Mouse (Mus musculus) liver, embryonic 14.5 days (tissue): ENCODE results near the gene Lhb. TPM values are rescaled to one million over a fixed set of nuclear protein-coding genes. Genes with fewer than 3 reads are reported as not detected.
A peak's percentile ranks its signal among the peaks of the same experiment; 100 is the strongest.

Experiments used
- ATAC-seq: fragments of 200-750 bp; cut with Nextera tagmentation; 2 replicates; pipeline ENCODE4 v1.8.0; 2017; ENCODE audit warnings: moderate number of reproducible peaks, mild to moderate bottlenecking, moderate library complexity; ENCODE audit not compliant: insufficient read depth
- DNase-seq, 3 experiments: peaks; one replicate each; pipeline ENCODE4 v3.0.0-alpha.2; 2012 to 2013; ENCODE audit warnings: low read depth in 3 of 3, low spot score in 3 of 3
- H3K27ac ChIP-seq: fragments of 300-500 bp; sonication (generic); 2 replicates; pipeline ENCODE4 v1.5.1; 2014; ENCODE audit warnings: moderate library complexity, mild to moderate bottlenecking, control low read depth, inconsistent platforms
- H3K27me3 ChIP-seq: fragments of 300-500 bp; sonication (generic); 2 replicates; pipeline ENCODE4 v1.6.1; 2014; ENCODE audit warnings: mild to moderate bottlenecking, low read length, moderate library complexity; ENCODE audit not compliant: control insufficient read depth, insufficient read depth
- H3K36me3 ChIP-seq: fragments of 300-500 bp; sonication (generic); replicated peaks from 2 replicates; pipeline ENCODE4 v1.6.1; 2014; ENCODE audit warnings: low read depth; ENCODE audit not compliant: control insufficient read depth, insufficient read depth
- H3K4me1 ChIP-seq, 2 experiments: fragments of 200-500 bp in 1 of 2; fragments of 300-500 bp in 1 of 2; sonication (generic) in 1 of 2; replicated peaks; 2 replicates each; pipeline ENCODE4 v1.6.1; 2012 to 2014; ENCODE audit warnings: antibody characterized with exemption in 1 of 2, inconsistent platforms in 1 of 2, low read length in 1 of 2; ENCODE audit not compliant: control insufficient read depth in 2 of 2, insufficient read depth in 2 of 2
- H3K4me2 ChIP-seq: fragments of 300-500 bp; sonication (generic); 2 replicates; pipeline ENCODE4 v1.6.1; 2014; ENCODE audit warnings: low read depth, mild to moderate bottlenecking, control low read depth, moderate library complexity
- H3K4me3 ChIP-seq, 2 experiments: fragments of 200-500 bp in 1 of 2; fragments of 300-500 bp in 1 of 2; sonication (generic) in 1 of 2; 2 replicates each; pipeline ENCODE4 v1.5.1; 2012 to 2014; ENCODE audit warnings: low read depth in 2 of 2, low read length in 2 of 2, mild to moderate bottlenecking in 2 of 2, control low read depth in 1 of 2, inconsistent platforms in 1 of 2, moderate library complexity in 1 of 2; ENCODE audit not compliant: insufficient read depth in 1 of 2
- H3K9ac ChIP-seq: fragments of 300-500 bp; sonication (generic); replicated peaks from 2 replicates; pipeline ENCODE4 v1.6.1; 2014; ENCODE audit warnings: mild to moderate bottlenecking, control low read depth, moderate library complexity
- H3K9me3 ChIP-seq: fragments of 300-500 bp; sonication (generic); 2 replicates; pipeline ENCODE4 v1.6.1; 2016; ENCODE audit warnings: low read length, mixed read lengths; ENCODE audit not compliant: control insufficient read depth
- CTCF ChIP-seq: IDR thresholded peaks from 2 replicates; pipeline ENCODE4 v1.5.1; 2016; ENCODE audit warnings: antibody characterized with exemption, low read depth, control low read depth
- EP300 ChIP-seq: IDR thresholded peaks from 2 replicates; pipeline ENCODE4 v1.6.1; 2016; ENCODE audit warnings: antibody characterized with exemption, low read depth
- WGBS: fragments of 180-500 bp; shearing (Covaris S2); extraction: QIAGEN DNeasy Blood & Tissue Kit; methylation state at CpG from one replicate; pipeline ENCODE4 v1.1.7; 2014; ENCODE audit not compliant: insufficient replicate concordance; 5-methylcytosine and 5-hydroxymethylcytosine counted together
- polyA plus RNA-seq, 2 experiments: library from polyadenylated mRNA; depleted of rRNA in 1 of 2; stranded (reverse) in 1 of 2; unstranded in 1 of 2; fragments of >200 nt; fragmentation: Nextera tagmentation in 1 of 2; extraction: Ambion mirVana in 1 of 2; gene quantifications; 2 replicates each; pipeline versions ENCODE4 v1.2.1 to v1.2.3; 2012 to 2014

Gene Lhb
- polyA plus RNA-seq, 2 experiments: not detected

DNA sequence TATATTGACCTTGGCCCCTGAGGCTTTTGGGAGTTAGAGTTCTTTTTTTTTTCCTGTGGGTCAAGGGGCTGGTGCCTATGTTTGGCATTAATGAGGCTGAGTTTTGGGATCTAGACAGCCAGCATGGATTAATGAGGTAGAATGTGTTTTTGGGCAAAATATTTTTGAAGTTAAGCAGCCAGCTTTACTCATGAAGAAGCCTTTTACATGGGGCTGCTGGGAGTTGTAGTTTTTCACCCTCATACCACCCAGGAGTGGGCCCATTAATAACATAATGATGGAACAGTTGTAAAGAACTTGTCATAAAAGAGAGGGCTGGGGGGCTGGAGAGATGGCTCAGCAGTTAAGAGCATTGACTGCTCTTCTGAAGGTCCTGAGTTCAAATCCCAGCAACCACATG, 26.0 kb downstream of the Lhb start:
- Histone ChIP-seq H3K27ac (no peak overlapping the region), H3K27me3 (no peaks in the 10 kb centered on the region), H3K9ac (no peak overlapping the region), H3K4me1 (peaks cover 2 to 13% of the 10 kb centered on the region in 2 experiments), H3K4me3 (no peak overlapping the region), H3K9me3 (no peaks in the 10 kb centered on the region), H3K36me3 (no peaks in the 10 kb centered on the region), H3K4me2 (no peak overlapping the region)
- no peak for TF ChIP-seq EP300
- no peak for TF ChIP-seq CTCF
- ATAC-seq (no peak), DNase-seq (no peak)

DNA sequence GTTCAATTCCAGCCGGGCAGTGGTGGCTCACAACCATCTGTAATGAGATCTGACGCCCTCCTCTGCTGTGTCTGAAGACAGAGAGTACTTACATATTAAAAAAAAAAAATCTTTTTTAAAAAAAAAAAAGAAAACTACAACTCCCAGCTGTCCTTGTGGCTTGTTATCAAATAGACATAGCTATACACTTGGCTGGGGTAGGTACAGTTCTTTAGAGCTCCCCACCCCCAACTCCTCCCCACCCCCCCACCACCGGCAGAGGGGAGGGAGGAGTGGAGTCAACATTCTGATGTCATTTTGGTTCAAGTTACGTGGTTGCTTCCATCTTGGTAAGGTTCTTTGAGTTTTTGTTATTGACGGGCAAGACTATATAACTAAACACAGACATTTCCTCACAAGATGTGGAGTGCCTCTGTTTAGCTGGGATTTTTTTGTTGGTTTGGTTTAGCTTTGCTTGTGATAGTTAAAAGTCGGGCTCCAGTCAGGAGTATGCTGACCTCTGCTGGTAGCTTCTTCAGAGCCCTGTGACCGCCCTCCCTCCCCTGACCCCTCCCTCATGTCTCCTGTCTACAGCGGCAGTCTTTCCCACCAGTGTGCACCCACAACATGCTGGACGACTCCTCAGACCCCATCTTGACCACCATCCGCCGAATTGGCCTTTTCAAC, 26.8 kb downstream of the Lhb start:
- Histone ChIP-seq H3K4me2 (peak overlapping the region; percentile 33), H3K4me3 (peak overlapping the region in 1 of 2 experiments; percentile 48; a peak in 3 of 4 replicates), H3K27ac (no peak overlapping the region), H3K4me1 (peaks cover 6 to 13% of the 10 kb centered on the region in 2 experiments), H3K27me3 (no peaks in the 10 kb centered on the region), H3K36me3 (no peaks in the 10 kb centered on the region), H3K9ac (no peak overlapping the region), H3K9me3 (no peaks in the 10 kb centered on the region)
- WGBS: 23% methylated on average over 11 of the region's 11 CpGs
- ATAC-seq: peak; percentile 51; the same call in 1 of the 2 replicates
- TF ChIP-seq CTCF (peak; percentile 78), EP300 (no peak)
- no peak for DNase-seq

GRCm38 (mm10) chr7:45449974-45450373, 29.4 kb downstream of the Lhb start:
- TF ChIP-seq EP300 (no peak), CTCF (no peak)
- no peak overlapping the region for H3K4me2 ChIP-seq
- ATAC-seq: no peak

DNA sequence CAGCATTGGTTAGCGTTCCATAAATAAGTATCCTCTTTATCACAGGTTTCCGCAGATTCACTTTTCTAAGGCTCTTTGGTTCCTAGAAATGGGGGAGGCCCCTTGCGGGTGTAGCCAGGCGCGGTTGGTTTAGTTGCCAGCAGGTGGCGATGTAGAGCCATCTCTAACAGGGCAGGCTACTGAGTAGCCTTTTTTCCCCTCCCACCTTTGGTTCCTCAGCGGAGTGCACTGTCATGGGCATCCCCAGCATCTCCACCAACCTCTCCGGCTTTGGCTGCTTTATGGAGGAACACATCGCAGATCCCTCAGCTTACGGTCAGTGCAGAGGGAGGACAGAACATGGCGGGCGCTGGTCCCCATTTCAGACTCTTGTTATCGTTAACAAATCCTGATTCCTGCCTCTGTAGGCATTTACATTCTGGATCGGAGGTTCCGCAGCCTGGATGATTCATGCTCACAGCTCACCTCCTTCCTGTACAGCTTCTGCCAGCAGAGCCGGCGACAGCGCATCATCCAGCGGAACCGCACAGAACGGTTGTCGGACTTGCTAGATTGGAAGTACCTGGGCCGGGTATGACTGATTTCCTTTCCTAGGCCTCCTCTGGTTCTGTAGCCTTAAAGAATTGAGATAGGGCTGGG, 30.8 kb downstream of the Lhb start:
- Histone ChIP-seq H3K9ac (no peak overlapping the region), H3K27me3 (no peaks in the 10 kb centered on the region), H3K4me3 (no peak overlapping the region), H3K9me3 (no peaks in the 10 kb centered on the region), H3K4me1 (peaks cover 6 to 9% of the 10 kb centered on the region in 2 experiments), H3K27ac (no peak overlapping the region), H3K36me3 (no peaks in the 10 kb centered on the region; the same call in 1 of the 2 replicates), H3K4me2 (peak overlapping the region; percentile 3; the same call in 1 of the 2 replicates)
- peak; percentile 77 for ATAC-seq
- peak; percentile 70 to 81 (median 71) for DNase-seq
- TF ChIP-seq EP300 (no peak), CTCF (peak; percentile 98)
- WGBS: 50% methylated on average over 23 of the region's 23 CpGs

More at GRCm38 (mm10) chr7:45449974-45450373, 29.4 kb downstream of the Lhb start:
- H3K9ac ChIP-seq: no peak overlapping the region
- DNase-seq: no peak
- no peak overlapping the region for H3K4me3 ChIP-seq
- H3K27ac ChIP-seq: no peak overlapping the region
- H3K27me3 ChIP-seq: no peaks in the 10 kb centered on the region
- no peaks in the 10 kb centered on the region for H3K9me3 ChIP-seq
- 90% methylated on average over 1 of the region's 1 CpGs for WGBS
- H3K36me3 ChIP-seq: no peaks in the 10 kb centered on the region
- peaks cover 6 to 9% of the 10 kb centered on the region in 2 experiments for H3K4me1 ChIP-seq

DNA sequence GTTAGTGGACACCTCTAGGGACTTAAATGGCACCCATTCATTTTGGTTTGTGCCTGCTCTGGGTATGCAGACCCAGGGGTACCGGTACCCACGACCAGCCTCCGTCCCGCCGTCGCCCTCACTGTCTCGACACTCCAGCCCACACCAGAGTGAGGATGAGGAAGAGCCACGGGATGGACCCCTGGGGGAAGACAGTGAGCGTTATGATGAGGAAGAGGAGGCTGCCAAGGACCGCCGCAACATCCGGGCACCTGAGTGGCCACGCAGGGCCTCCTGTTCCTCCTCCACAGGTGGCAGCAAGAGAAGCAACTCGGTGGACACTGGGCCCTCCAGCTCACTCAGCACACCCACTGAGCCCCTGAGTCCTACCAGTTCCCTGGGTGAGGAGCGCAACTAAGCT, 34.4 kb downstream of the Lhb start:
- Histone ChIP-seq H3K4me1 (peaks cover 18 to 24% of the 10 kb centered on the region in 2 experiments), H3K4me3 (no peak overlapping the region), H3K9ac (no peak overlapping the region), H3K9me3 (no peaks in the 10 kb centered on the region), H3K27ac (no peak overlapping the region), H3K4me2 (no peak overlapping the region), H3K27me3 (no peaks in the 10 kb centered on the region), H3K36me3 (peaks cover 17% of the 10 kb centered on the region)
- no peak for ATAC-seq
- WGBS: 85% methylated on average over 15 of the region's 15 CpGs
- TF ChIP-seq CTCF: no peak
- no peak for TF ChIP-seq EP300
- no peak for DNase-seq
